Mouse (Mus musculus) mouse trophoblast stem cell (cell line): Measurements from ENCODE around the gene Atp6v0e2.

ENCODE experiments used
- in situ Hi-C, 2 experiments: fragments of 300-500 bp; cut with MseI, MboI; formaldehyde crosslinking; loops; 2 replicates in 1 of 2; 3 replicates in 1 of 2; pipeline ENCODE4 v1.15.1; 2025

The Atp6v0e2 gene

DNA sequence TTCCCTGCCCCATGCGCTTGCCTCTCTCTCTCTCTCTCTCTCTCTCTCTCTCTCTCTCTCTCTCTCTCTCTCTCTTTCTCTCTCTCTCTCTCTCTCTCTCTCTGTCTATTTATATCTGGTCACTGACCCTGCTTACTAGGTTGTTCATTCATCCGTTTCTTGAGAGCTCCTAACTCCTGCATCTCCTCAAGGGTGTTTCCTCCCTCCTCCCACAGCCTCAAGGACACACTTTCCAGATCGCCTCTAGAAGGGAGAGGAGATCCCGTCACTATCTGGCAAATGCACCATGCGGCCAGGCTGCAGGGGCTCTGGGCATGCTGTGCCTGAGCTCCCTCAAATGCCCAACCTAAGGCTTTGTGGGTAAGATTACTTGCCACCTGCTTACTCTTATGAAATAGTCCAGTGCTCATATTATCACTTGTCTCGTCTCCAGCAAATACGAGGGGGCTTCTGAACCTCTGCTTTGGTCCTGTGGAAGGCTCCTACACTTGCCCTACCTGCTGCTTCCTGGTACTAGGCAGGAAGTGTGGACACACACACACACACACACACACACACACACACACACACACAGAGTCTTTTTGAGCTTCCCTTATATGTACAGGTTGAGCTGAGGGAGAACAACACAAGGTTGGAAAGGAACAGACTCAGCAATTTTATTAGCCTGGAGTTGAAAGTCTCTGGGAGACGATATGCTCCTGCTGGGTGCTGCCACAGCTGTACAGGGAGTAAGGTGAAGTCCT, 31.8 kb downstream of the Atp6v0e2 start:
- in situ Hi-C loops: no loop called here

DNA sequence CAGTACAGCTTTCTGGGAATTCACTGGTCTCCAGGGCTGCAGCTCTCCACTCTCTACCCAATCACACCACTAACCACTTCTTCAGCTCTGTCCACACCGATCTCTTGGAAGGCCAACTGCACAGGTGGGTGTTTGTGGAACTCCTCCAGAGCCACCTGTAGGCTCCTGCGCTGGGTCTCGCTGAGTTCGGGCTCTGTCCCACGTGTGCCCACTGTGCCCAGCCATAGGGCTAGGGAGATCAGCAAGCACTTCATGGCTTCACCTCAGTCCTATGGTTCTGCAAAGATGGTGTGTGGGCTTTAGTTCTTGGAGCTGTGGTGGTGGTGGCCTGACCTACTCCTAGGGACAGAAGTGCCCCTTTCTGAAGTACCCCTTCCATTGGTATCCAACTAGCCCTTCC, 34.6 kb downstream of the Atp6v0e2 start:
- in situ Hi-C loops: no loop called here

DNA sequence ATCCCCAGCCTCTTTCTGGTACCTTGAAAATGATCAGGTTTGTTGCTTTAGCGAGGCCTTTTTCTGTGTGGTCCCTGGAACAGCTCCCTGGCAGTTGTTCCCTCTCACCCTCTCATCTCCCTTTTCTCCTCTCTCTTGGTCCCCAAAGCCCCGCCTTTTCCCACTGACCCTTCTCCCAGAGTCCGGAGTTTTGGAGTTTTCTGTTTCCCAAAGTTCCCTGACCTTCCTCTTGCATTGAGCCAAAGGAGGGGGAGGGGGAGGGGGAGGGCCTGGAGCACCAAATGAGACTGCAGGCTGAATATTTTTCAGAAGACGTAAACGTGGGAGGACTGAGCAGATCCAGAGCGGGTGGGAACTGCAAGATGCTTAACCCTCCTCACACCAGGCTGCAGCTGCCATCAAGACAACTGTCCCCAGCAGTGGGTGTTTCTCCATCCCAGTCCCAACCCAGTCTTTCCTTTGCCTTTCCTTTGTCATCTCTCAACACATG, 35.2 kb downstream of the Atp6v0e2 start, which contains the start of gene Rarres2:
Gene Rarres2, minus strand, starts transcription at position 218 of the 490 bp plus-strand sequence.
- in situ Hi-C loops: no loop called here

DNA sequence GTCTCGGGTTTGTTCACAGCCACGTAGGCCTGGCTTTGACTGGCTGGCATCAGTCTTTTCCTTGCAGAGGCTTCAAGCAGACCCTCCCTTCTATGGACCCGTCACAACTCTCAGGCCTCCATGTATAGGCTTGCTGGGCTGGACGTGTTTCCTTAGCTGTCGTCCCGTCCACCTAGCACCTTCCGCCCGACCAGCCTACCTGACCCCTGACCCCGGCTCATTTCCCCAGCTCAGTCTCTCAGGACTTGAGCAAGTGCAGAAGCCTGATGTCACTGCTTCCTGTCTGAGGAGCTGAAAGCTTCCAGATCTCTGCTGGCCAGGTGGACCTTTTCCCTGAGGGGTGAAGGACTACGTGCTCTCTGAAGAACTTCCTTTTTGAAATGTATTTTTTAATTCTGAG, 35.9 kb downstream of the Atp6v0e2 start:
- in situ Hi-C loops: no loop called here

DNA sequence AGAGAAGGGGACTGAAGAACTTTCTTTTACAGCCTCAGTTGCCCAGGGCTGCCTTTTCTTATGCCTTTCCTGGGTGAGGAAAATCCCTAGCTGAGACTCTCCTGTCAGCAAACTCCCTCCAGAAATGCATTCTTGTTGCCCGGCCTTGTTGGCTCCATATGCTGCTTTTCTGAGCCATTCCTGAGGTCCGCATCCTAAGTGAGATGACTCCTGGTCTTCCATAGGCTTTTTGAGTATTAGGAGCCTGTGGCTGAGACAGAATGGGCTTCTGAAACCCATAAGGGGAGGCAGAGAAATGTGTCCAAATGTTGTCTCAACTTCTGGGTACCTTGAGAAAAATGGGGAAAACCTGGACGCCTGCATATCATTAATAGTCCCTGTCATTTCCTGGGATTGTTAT, 36.6 kb downstream of the Atp6v0e2 start:
- in situ Hi-C loops: no loop called here

DNA sequence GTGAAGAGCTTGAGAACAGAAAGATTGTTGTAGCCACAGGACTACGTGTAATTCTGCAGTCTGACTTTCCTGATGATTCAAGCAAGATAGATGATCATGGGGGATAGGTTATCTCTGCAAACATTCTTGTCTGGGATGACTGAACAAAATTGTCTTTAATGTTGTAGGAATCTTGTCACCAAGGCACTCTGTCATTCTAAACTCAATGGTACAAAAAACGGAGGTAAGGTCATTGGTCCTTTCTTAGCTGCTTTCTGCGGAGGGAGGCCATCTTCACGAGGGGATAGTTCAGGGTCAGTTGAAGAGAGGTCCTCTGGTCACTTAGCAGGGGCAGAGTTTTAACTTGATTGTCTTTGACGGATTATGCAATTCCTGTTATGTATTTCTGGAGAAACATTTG, 41.3 kb downstream of the Atp6v0e2 start:
- in situ Hi-C loops: no loop called here

DNA sequence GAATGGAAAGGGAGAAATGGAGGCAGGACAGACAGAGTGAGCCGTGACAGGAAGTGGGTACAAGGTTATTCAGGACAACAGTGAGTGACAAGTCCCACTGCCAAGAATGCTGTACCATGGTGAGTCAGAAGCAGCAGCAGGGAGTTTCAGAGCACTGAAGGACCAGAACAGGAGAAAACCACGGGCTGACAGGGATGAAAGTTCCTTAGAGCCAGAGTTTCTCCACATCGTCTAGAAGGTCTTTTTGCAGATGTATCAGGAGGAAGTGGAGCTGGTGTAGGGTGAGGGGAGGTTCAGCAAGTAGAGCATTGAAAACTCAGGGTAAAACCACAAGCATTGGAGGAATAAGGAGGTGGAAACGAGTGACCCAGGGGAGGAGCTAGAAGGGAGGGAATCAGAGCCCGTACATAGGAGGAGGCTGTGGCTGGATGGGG, 41.8 kb downstream of the Atp6v0e2 start:
- in situ Hi-C loops: no loop called here

DNA sequence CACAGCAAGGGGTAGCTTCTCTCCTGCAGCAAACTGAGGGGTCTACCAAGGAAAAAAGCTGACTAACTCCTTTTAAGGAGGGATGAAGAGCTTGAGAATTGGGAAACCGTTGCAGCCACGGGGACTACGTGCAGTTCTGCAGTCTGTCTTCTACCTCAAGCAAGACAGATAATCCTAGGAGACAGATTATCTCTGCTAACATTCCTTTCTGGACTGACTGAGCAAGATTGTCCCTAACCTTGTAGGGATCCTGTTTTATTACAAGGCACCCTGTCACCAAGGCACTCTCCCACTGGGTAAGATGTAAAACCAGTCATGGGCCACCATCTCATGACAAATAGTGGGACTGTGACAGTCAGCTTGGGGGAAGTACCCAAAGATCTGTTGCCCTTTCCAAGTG, 43.8 kb downstream of the Atp6v0e2 start:
- in situ Hi-C loops: no loop called here

DNA sequence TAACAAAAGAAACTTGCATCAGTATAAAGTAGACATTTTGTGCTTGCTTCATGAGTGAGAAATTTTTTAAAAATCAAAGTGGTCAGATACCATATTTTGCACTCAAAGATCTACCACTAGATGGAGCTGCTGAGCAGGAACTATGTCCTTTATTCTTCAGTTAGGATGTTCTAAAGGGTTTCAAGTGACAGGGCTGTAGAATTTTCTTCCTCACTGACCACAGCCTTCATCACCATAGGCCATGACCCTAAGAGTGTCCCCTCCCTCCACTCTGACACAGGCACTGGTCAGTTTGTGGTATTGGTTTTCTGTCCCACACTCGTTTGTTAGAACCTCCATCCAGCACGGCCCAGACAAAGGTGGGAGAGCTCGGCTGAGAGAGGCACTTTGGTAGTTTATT, 44.6 kb downstream of the Atp6v0e2 start:
- in situ Hi-C loops: no loop called here

DNA sequence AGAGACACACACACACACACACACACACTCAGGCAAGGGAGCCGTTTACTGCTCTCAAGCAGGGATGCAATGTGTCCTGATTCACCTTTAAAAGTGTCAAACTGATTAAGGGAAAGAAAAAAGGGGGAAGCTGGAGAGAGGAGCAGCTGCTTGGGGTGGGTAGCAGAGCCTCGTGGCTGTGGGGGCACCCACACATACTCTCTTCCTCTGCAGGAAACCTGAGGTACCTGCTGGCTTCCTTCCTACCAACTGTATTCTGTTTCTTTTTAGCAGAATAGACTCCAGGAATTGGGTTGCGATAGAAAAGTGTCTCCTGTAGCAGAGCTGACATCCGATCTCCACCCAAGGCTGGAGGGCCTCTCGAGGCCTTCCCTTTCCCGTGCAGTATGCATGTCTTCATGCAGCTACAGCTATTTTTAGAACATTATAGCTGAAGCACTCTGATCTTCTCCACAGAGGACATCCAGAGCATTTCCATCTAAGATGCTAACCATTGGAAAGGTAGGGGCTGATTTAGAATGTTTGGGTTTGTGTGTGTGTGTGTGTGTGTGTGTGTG, 51.9 kb downstream of the Atp6v0e2 start, which contains the start of gene Gm45021:
Gene Gm45021, plus strand, starts transcription at position 417 of the 557 bp plus-strand sequence.
- in situ Hi-C loops: no loop called here
